Mouse (Mus musculus): ENCODE results near the gene Esp1. TPM values are rescaled to one million over a fixed set of nuclear protein-coding genes. Genes with fewer than 3 reads are reported as not detected.

Gene Esp1
- total RNA-seq (2023), result not detected

DNA sequence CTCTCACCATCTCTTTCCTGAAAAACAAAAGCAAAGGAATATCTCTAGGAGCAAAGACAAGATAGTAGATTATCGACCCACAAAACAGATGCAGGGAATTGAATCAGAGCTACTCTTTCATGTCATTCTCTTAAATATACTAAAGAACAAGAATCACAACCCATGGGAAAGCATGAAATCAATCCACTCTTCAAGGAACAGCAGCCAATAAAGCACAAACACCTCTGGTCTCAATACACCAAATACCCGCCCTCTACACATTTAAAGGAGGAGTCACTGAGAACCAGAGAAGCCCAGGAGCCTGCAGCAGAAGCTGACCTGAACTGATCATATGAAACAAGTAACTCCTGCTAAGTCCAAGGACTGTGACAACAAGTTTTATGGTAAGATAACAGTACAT, at the start of gene Esp1:
Gene Esp1, plus strand, starts transcription at position 301 of the 400 bp plus-strand sequence.

Other genes starting within 250 kb of the Esp1 start
- gene Esp8, start 207.1 kb upstream of the Esp1 start, total RNA-seq (2023), result not detected
- gene Esp6, start 165.6 kb upstream of the Esp1 start, total RNA-seq (2023), result not detected
- not detected for gene Esp4, start 128.5 kb upstream of the Esp1 start, total RNA-seq (2023)
- not detected for gene Esp3, start 95.0 kb upstream of the Esp1 start, total RNA-seq (2023)
- gene Crisp2, start 79.9 kb downstream of the Esp1 start, total RNA-seq (2023), result not detected
- not detected for gene Rhag, start 84.0 kb downstream of the Esp1 start, total RNA-seq (2023)
- not detected for gene 9130008F23Rik, start 153.4 kb downstream of the Esp1 start, total RNA-seq (2023)
- gene Glyatl3, start 187.2 kb downstream of the Esp1 start, total RNA-seq (2023), result not detected
- 16.9 TPM for gene Mut, start 207.6 kb downstream of the Esp1 start, total RNA-seq (2023)
- gene Cenpq, start 207.9 kb downstream of the Esp1 start, total RNA-seq (2023), result 42.4 TPM

Data from CD8-positive naive resting alpha-beta T cell, adult 57 days (primary cell).